Mouse (Mus musculus) liver, adult 2 months (tissue): ENCODE data around the gene Cemip2. TPM values are rescaled to one million over a fixed set of nuclear protein-coding genes. Genes with fewer than 3 reads are reported as not detected.

ENCODE experiments used
- DNase-seq: peaks from one replicate; pipeline ENCODE4 v3.0.0-alpha.2; 2011; ENCODE audit warnings: low read depth, low spot score; ENCODE audit errors: extremely low read depth
- H3K27ac ChIP-seq: fragments of 200-500 bp; replicated peaks from 2 replicates; pipeline ENCODE4 v1.5.1; 2012; ENCODE audit warnings: low read depth, mild to moderate bottlenecking, control low read depth, inconsistent platforms, low read length; ENCODE audit not compliant: insufficient read depth
- H3K27me3 ChIP-seq: fragments of 200-500 bp; 2 replicates; pipeline ENCODE4 v1.6.1; 2012; ENCODE audit warnings: mild to moderate bottlenecking, moderate library complexity, low read length, inconsistent platforms; ENCODE audit not compliant: control insufficient read depth, insufficient read depth
- H3K36me3 ChIP-seq: fragments of 200-500 bp; 2 replicates; pipeline ENCODE4 v1.6.1; 2012; ENCODE audit warnings: low read length, inconsistent platforms; ENCODE audit not compliant: control insufficient read depth, insufficient read depth
- H3K4me1 ChIP-seq: fragments of 200-500 bp; 2 replicates; pipeline ENCODE4 v1.6.1; 2011; ENCODE audit warnings: low read length; ENCODE audit not compliant: control insufficient read depth, insufficient read depth
- H3K4me3 ChIP-seq: fragments of 200-500 bp; 2 replicates; pipeline ENCODE4 v1.5.1; 2011; ENCODE audit warnings: low read depth, mild to moderate bottlenecking, control low read depth, low read length, moderate library complexity; ENCODE audit not compliant: insufficient read depth
- H3K79me2 ChIP-seq: fragments of 200-500 bp; 2 replicates; pipeline ENCODE4 v1.6.1; 2012; ENCODE audit warnings: inconsistent platforms, mild to moderate bottlenecking, low read length, moderate library complexity; ENCODE audit not compliant: control insufficient read depth, insufficient read depth
- H3K9ac ChIP-seq: fragments of 200-500 bp; 2 replicates; pipeline ENCODE4 v1.6.1; 2012; ENCODE audit warnings: low read depth, mild to moderate bottlenecking, control low read depth, inconsistent platforms, low read length
- CTCF ChIP-seq: fragments of 200-500 bp; IDR thresholded peaks from 2 replicates; pipeline ENCODE4 v1.5.1; 2011; ENCODE audit warnings: low read depth, low read length, control low read depth
- WGBS: fragments of 180-500 bp; shearing (Covaris S2); methylation state at CpG from one replicate; pipeline ENCODE4 v1.1.7; 2018; 5-methylcytosine and 5-hydroxymethylcytosine counted together
- polyA plus RNA-seq: library from polyadenylated mRNA; depleted of rRNA; stranded (reverse); fragments of >200 nt; gene quantifications from 2 replicates; pipeline ENCODE4 v1.2.3, GENCODE M21; 2012; rRNA removed
- total RNA-seq: library from RNA; depleted of rRNA; stranded (reverse); fragments of >200 nt; gene quantifications from 2 replicates; pipeline ENCODE4 v1.2.3, GENCODE M21; 2014; rRNA removed

Cemip2 gene
- total and polyA plus RNA-seq, 2 experiments: 2.9 to 18.1 TPM

DNA sequence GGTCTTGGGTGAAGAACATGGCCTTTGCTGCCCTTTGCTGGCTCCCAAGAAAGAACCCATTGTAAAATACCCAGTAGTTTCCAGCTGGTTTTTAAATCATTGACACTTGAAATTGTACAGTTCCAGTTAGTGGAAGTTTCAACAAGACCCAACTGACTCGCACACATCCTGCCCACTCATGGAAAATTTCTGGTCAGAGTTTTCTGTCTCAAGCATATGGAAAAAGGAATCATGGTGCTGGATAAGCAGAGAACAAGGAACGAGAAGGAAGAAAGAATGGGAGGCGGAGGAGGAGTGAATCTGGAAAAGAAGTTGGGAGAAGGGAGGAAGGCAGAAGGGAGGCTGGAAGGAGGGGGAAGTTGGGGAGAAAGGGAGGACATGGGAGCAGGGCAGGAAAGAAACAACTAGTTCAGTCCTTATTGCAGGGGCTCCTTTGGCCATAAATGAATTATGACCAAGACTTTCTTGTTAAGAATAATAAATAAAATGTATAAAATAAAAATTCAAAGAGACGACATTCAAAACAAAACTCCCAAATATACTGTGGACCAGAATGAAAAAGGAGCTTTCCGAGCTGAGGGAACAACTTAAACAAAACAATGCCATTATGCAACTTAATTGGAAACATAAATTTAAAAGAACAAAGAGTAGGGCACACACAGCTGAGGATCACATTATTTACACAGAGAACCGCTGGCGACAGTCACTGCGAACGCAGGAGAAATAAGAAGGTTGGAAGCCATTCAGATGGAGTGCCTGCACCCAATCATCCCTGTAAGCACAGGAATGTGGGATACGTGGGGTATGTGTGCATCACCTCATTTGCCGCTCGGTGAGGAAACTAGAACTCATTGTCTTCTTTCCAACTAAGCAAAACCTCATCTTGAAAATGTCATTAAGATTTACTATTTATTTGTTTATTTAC is 120.1 kb downstream of the Cemip2 start:
- WGBS: 73% methylated on average over 12 of the region's 12 CpGs
- Histone ChIP-seq H3K9ac (no peak overlapping the region), H3K79me2 (no peaks in the 10 kb centered on the region), H3K27ac (no peak overlapping the region), H3K4me1 (peaks cover 2% of the 10 kb centered on the region; the same call in 1 of the 2 replicates), H3K27me3 (no peaks in the 10 kb centered on the region), H3K36me3 (no peaks in the 10 kb centered on the region), H3K4me3 (no peak overlapping the region)
- no peak for DNase-seq
- no peak for TF ChIP-seq CTCF

Other genes with a start within 250 kb of the Cemip2 start
- gene 1110059E24Rik, start 125.4 kb upstream of the Cemip2 start, total RNA-seq: 18.2 and 24.4 TPM in 2 replicates
- gene 1110059E24Rik, start 125.4 kb upstream of the Cemip2 start, polyA plus RNA-seq: 3.5 TPM in 2 replicates
- gene Abhd17b, start 125.2 kb upstream of the Cemip2 start, total RNA-seq: 14.0 and 16.6 TPM in 2 replicates
- gene Abhd17b, start 125.2 kb upstream of the Cemip2 start, polyA plus RNA-seq: 7.2 and 7.6 TPM in 2 replicates